Mouse (Mus musculus): ENCODE measurements around the gene Atp10a.

The Atp10a gene

GRCm38 (mm10) chr7:58736841-58737547 lies 81.0 kb downstream of the Atp10a start:
- in situ Hi-C loops (cut with MboI) = no loop called here

GRCm38 (mm10) chr7:58740196-58740595 lies 84.2 kb downstream of the Atp10a start:
- in situ Hi-C loops (cut with MboI) = no loop called here

- in situ Hi-C loops (cut with MboI) = no loop called here
Measured at GRCm38 (mm10) chr7:58740842-58741241, 84.9 kb downstream of the Atp10a start.

GRCm38 (mm10) chr7:58742009-58742408 lies 86.0 kb downstream of the Atp10a start:
- in situ Hi-C loops (cut with MboI) = no loop called here

GRCm38 (mm10) chr7:58742648-58743047 lies 86.7 kb downstream of the Atp10a start:
- in situ Hi-C loops (cut with MboI) = no loop called here

GRCm38 (mm10) chr7:58743362-58744320 lies 87.7 kb downstream of the Atp10a start:
- in situ Hi-C loops (cut with MboI) = no loop called here

GRCm38 (mm10) chr7:58746817-58747216 lies 90.9 kb downstream of the Atp10a start:
- in situ Hi-C loops (cut with MboI) = no loop called here

GRCm38 (mm10) chr7:58749904-58750612 lies 94.1 kb downstream of the Atp10a start:
- in situ Hi-C loops (cut with MboI) = no loop called here

GRCm38 (mm10) chr7:58752041-58752440 lies 96.1 kb downstream of the Atp10a start:
- in situ Hi-C loops (cut with MboI) = no loop called here

- in situ Hi-C loops (cut with MboI) = no loop called here
Measured at GRCm38 (mm10) chr7:58754076-58754475, 98.1 kb downstream of the Atp10a start.

- in situ Hi-C loops (cut with MboI) = no loop called here
Measured at GRCm38 (mm10) chr7:58754536-58754935, 98.6 kb downstream of the Atp10a start.

- in situ Hi-C loops (cut with MboI) = no loop called here
Measured at GRCm38 (mm10) chr7:58755083-58755482, 99.1 kb downstream of the Atp10a start.

- in situ Hi-C loops (cut with MboI) = no loop called here
Measured at GRCm38 (mm10) chr7:58755846-58756245, 99.9 kb downstream of the Atp10a start.

- in situ Hi-C loops (cut with MboI) = no loop called here
Measured at GRCm38 (mm10) chr7:58757331-58757730, 101.4 kb downstream of the Atp10a start.

- in situ Hi-C loops (cut with MboI) = no loop called here
Measured at GRCm38 (mm10) chr7:58758396-58758795, 102.4 kb downstream of the Atp10a start.

- in situ Hi-C loops (cut with MboI) = no loop called here
Measured at GRCm38 (mm10) chr7:58759265-58759664, 103.3 kb downstream of the Atp10a start.

GRCm38 (mm10) chr7:58767257-58767656 lies 111.3 kb downstream of the Atp10a start:
- in situ Hi-C loops (cut with MboI) = no loop called here

- in situ Hi-C loops (cut with MboI) = no loop called here
Measured at GRCm38 (mm10) chr7:58768253-58768652, 112.3 kb downstream of the Atp10a start.

- in situ Hi-C loops (cut with MboI) = no loop called here
Measured at GRCm38 (mm10) chr7:58770254-58770653, 114.3 kb downstream of the Atp10a start.

- in situ Hi-C loops (cut with MboI) = no loop called here
Measured at GRCm38 (mm10) chr7:58772048-58772690, 116.2 kb downstream of the Atp10a start.

GRCm38 (mm10) chr7:58779146-58779545 lies 123.2 kb downstream of the Atp10a start:
- in situ Hi-C loops (cut with MboI) = no loop called here

- in situ Hi-C loops (cut with MboI) = no loop called here
Measured at GRCm38 (mm10) chr7:58786986-58787385, 131.0 kb downstream of the Atp10a start.

Measured in mature B cell (primary cell).